Mouse (Mus musculus) midbrain, embryonic 16.5 days (tissue): Measurements from ENCODE around the gene Emp1. TPM values are rescaled to one million over a fixed set of nuclear protein-coding genes. Genes with fewer than 3 reads are reported as not detected.

Experiments used
- ATAC-seq: fragments of 200-750 bp; cut with Nextera tagmentation; 2 replicates; pipeline ENCODE4 v1.8.0; 2017; ENCODE audit warnings: moderate TSS enrichment
- H3K27ac ChIP-seq: fragments of 300-500 bp; sonication (generic); 2 replicates; pipeline ENCODE4 v1.5.1; 2014; ENCODE audit warnings: mild to moderate bottlenecking, low read length, mixed read lengths
- H3K27me3 ChIP-seq: fragments of 300-500 bp; sonication (generic); 2 replicates; pipeline ENCODE4 v1.6.1; 2014; ENCODE audit warnings: low read depth, low read length, mixed read lengths; ENCODE audit not compliant: control insufficient read depth, insufficient read depth
- H3K36me3 ChIP-seq: fragments of 300-500 bp; sonication (generic); 2 replicates; pipeline ENCODE4 v1.6.1; 2014; ENCODE audit warnings: mild to moderate bottlenecking, low read length, moderate library complexity, mixed read lengths; ENCODE audit not compliant: control insufficient read depth, insufficient read depth
- H3K4me1 ChIP-seq: fragments of 300-500 bp; sonication (generic); 2 replicates; pipeline ENCODE4 v1.6.1; 2014; ENCODE audit warnings: mild to moderate bottlenecking, low read length, mixed read lengths; ENCODE audit not compliant: control insufficient read depth, insufficient read depth
- H3K4me2 ChIP-seq: fragments of 300-500 bp; sonication (generic); 2 replicates; pipeline ENCODE4 v1.6.1; 2014; ENCODE audit warnings: mild to moderate bottlenecking, low read length, mixed read lengths
- H3K4me3 ChIP-seq: fragments of 300-500 bp; sonication (generic); 2 replicates; pipeline ENCODE4 v1.5.1; 2014; ENCODE audit warnings: low read depth, mild to moderate bottlenecking, low read length, moderate library complexity, mixed read lengths
- H3K9ac ChIP-seq: fragments of 300-500 bp; sonication (generic); 2 replicates; pipeline ENCODE4 v1.6.1; 2014; ENCODE audit warnings: low read depth, low read length, mixed read lengths
- H3K9me3 ChIP-seq: fragments of 300-500 bp; sonication (generic); replicated peaks from 2 replicates; pipeline ENCODE4 v1.6.1; 2014; ENCODE audit warnings: mild to moderate bottlenecking, low read length, mixed read lengths; ENCODE audit not compliant: control insufficient read depth, poor library complexity, severe bottlenecking
- WGBS: fragments of 180-500 bp; shearing (Covaris S2); extraction: QIAGEN DNeasy Blood & Tissue Kit; methylation state at CpG from one replicate; pipeline ENCODE4 v1.1.7; 2014; 5-methylcytosine and 5-hydroxymethylcytosine counted together
- polyA plus RNA-seq: library from polyadenylated mRNA; unstranded; fragments of >200 nt; fragmentation: Nextera tagmentation; extraction: Ambion mirVana; gene quantifications from 2 replicates; pipeline ENCODE4 v1.2.1, GENCODE M21; 2015

Gene Emp1
- polyA plus RNA-seq, 1 experiment from 2014 or later, result 7.5 TPM

GRCm38 (mm10) chr6:135373357-135373756 is 11.0 kb downstream of the Emp1 start:
- Histone ChIP-seq H3K4me1 (0 out of 2 replicates have a peak, but pooled peaks cover 3% of the 10 kb centered on the region), H3K9me3 (no peaks in the 10 kb centered on the region), H3K27me3 (no peaks in the 10 kb centered on the region), H3K4me2 (no peak overlapping the region), H3K4me3 (no peak overlapping the region), H3K9ac (no peak overlapping the region), H3K27ac (no peak overlapping the region), H3K36me3 (no peaks in the 10 kb centered on the region)
- whole genome bisulfite sequencing, result 90% methylated on average over 8 of the region's 8 CpGs
- ATAC-seq, result no peak

- Histone ChIP-seq H3K27me3 (no peaks in the 10 kb centered on the region), H3K9ac (no peak overlapping the region), H3K4me3 (no peak overlapping the region), H3K4me2 (no peak overlapping the region), H3K9me3 (no peaks in the 10 kb centered on the region), H3K4me1 (0 out of 2 replicates have a peak, but pooled peaks cover 3% of the 10 kb centered on the region), H3K27ac (no peak overlapping the region), H3K36me3 (no peaks in the 10 kb centered on the region)
- WGBS, result 42% methylated on average over 5 of the region's 5 CpGs
- 0 out of 2 replicates have a peak, but pooled peaks have one; percentile 36 for ATAC-seq
Measured at GRCm38 (mm10) chr6:135375818-135376217, 13.5 kb downstream of the Emp1 start.

DNA sequence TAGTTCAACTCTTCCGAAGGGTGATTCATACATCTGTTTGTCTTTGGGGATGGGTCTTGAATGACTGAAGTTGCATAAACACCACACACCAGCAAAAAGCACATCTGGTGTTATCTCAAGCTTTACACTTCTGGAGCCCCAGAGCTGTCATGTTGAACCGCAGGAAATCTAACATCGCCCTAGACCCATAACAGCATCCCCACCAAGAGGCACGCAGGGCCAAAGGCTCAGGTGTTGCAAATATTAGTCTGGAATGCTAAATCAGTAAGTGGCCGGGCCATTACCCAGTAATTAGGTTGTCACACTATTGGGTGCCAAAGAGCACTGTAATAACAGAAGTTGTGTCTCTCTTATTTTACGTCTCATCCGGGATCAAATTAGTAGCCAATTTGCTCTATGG is 13.9 kb downstream of the Emp1 start:
- Histone ChIP-seq H3K27me3 (no peaks in the 10 kb centered on the region), H3K9ac (no peak overlapping the region), H3K4me1 (0 out of 2 replicates have a peak, but pooled peaks cover 3% of the 10 kb centered on the region), H3K9me3 (no peaks in the 10 kb centered on the region), H3K27ac (no peak overlapping the region), H3K36me3 (no peaks in the 10 kb centered on the region), H3K4me3 (no peak overlapping the region), H3K4me2 (no peak overlapping the region)
- no peak for ATAC-seq
- 65% methylated on average over 7 of the region's 7 CpGs for WGBS

- no peak overlapping the region for H3K9ac ChIP-seq
Measured at GRCm38 (mm10) chr6:135377583-135378319, 15.4 kb downstream of the Emp1 start.

DNA sequence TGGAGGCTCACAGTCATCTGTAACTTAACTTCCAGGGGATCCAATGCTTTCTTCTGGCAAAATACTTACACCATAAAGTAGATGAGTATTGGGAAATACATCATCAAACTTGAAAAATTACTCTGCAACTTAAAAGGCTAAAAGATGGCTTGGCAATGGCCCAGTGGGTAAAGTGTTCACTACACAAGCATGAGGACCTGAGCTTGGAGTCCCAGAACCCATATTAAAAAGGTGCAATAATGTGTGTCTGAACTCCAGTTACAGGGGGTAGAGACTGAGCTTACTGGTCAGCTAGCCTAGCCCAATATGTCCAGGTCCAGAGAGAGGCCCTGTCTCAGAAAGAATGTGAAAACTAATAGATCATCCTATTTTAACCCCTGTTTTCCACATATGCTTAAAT is 21.6 kb downstream of the Emp1 start:
- no peaks in the 10 kb centered on the region for H3K9me3 ChIP-seq
- H3K9ac ChIP-seq, result no peak overlapping the region
- no peak overlapping the region for H3K4me2 ChIP-seq
- ATAC-seq, result no peak
- no peaks in the 10 kb centered on the region for H3K4me1 ChIP-seq
- no peaks in the 10 kb centered on the region for H3K27me3 ChIP-seq
- H3K27ac ChIP-seq, result no peak overlapping the region
- no peak overlapping the region for H3K4me3 ChIP-seq
- no peaks in the 10 kb centered on the region for H3K36me3 ChIP-seq

More at GRCm38 (mm10) chr6:135377583-135378319, 15.4 kb downstream of the Emp1 start:
- no peaks in the 10 kb centered on the region for H3K36me3 ChIP-seq
- H3K4me3 ChIP-seq, result peak overlapping the region; percentile 22
- peak overlapping the region; percentile 51 for H3K4me2 ChIP-seq
- H3K9me3 ChIP-seq, result no peaks in the 10 kb centered on the region
- H3K4me1 ChIP-seq, result 0 out of 2 replicates have a peak, but pooled peaks cover 3% of the 10 kb centered on the region
- 24% methylated on average over 16 of the region's 16 CpGs for WGBS
- ATAC-seq, result peak; percentile 66; the same call in 1 of the 2 replicates
- no peaks in the 10 kb centered on the region for H3K27me3 ChIP-seq
- no peak overlapping the region for H3K27ac ChIP-seq

DNA sequence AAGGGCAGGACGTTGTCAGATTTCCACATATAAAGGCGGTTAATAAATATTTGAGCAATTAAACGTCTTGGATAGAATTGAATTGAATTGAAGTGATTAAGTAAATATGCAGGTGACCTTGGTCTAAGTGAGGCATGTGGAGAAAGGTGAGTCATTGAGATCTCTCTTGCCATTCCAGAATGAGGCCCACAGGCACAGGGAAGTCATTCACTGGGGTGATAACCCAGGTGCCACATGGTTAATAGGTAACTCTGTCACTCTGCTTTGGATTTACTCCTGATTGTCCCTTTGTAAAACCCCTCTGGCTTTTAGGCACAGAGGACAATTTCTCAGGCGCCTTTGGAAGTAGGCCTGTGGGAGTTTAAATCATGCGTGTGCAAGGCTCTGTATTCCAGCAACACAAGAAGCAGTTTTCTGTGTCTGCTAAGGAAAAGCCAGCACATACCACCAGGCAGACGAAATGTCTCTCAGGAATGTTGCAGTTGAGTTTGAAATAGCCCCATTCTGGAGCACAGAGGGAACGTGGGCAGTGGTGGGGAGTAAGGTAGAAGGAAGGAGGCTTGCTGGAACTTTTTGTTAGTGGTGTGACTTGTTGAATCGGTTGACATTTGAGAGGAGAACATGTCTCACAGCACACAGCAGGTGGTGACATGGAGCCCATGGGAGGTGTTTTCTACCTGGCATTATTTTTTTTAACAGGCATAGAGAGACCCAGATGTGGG is 23.6 kb downstream of the Emp1 start:
- H3K4me1 ChIP-seq, result no peaks in the 10 kb centered on the region
- H3K9ac ChIP-seq, result no peak overlapping the region

DNA sequence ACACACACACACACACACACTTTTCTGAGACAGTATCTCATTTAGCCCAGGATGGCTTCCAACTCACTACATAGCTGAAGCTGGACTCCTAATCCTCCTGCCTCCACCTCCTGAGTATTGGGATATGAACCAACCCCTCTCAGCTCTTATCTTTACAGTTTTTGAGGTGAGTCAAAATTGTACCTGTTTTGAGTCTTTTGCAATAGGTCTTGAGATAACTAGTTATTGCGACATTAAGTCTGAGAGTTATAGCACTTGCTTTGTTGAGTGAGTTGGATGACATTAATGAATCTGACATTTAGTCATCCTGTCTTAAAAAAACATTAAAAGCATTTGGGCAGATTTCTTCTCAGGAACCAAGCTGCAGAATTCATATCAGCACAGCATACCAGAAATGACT is 25.3 kb downstream of the Emp1 start:
- no peak overlapping the region for H3K4me2 ChIP-seq
- no peaks in the 10 kb centered on the region for H3K36me3 ChIP-seq
- 89% methylated on average over 1 of the region's 1 CpGs for WGBS
- H3K4me1 ChIP-seq, result no peaks in the 10 kb centered on the region
- no peak overlapping the region for H3K27ac ChIP-seq
- no peaks in the 10 kb centered on the region for H3K27me3 ChIP-seq
- H3K4me3 ChIP-seq, result no peak overlapping the region
- no peak overlapping the region for H3K9ac ChIP-seq
- H3K9me3 ChIP-seq, result no peaks in the 10 kb centered on the region
- no peak for ATAC-seq

More for the DNA sequence above, 23.6 kb downstream of the Emp1 start:
- H3K4me3 ChIP-seq, result no peak overlapping the region
- ATAC-seq, result no peak
- no peaks in the 10 kb centered on the region for H3K36me3 ChIP-seq
- H3K4me2 ChIP-seq, result no peak overlapping the region
- H3K9me3 ChIP-seq, result no peaks in the 10 kb centered on the region
- 86% methylated on average over 8 of the region's 8 CpGs for WGBS
- H3K27ac ChIP-seq, result no peak overlapping the region
- H3K27me3 ChIP-seq, result no peaks in the 10 kb centered on the region

- no peaks in the 10 kb centered on the region for H3K27me3 ChIP-seq
- 85% methylated on average over 8 of the region's 8 CpGs for WGBS
- no peak overlapping the region for H3K27ac ChIP-seq
- no peaks in the 10 kb centered on the region for H3K9me3 ChIP-seq
- H3K9ac ChIP-seq, result no peak overlapping the region
- H3K4me1 ChIP-seq, result no peaks in the 10 kb centered on the region
- no peak overlapping the region for H3K4me2 ChIP-seq
- no peaks in the 10 kb centered on the region for H3K36me3 ChIP-seq
- no peak overlapping the region for H3K4me3 ChIP-seq
- no peak for ATAC-seq
Measured at GRCm38 (mm10) chr6:135388711-135389110, 26.4 kb downstream of the Emp1 start.

GRCm38 (mm10) chr6:135390398-135390797 is 28.1 kb downstream of the Emp1 start:
- Histone ChIP-seq H3K27me3 (no peaks in the 10 kb centered on the region), H3K4me1 (no peaks in the 10 kb centered on the region), H3K9ac (no peak overlapping the region), H3K36me3 (no peaks in the 10 kb centered on the region), H3K9me3 (no peaks in the 10 kb centered on the region), H3K4me3 (no peak overlapping the region), H3K27ac (no peak overlapping the region), H3K4me2 (no peak overlapping the region)
- 65% methylated on average over 3 of the region's 3 CpGs for WGBS
- ATAC-seq, result no peak
